Mouse (Mus musculus): ENCODE data around the gene Acin1. TPM values are rescaled to one million over a fixed set of nuclear protein-coding genes. Genes with fewer than 3 reads are reported as not detected.
A peak's percentile ranks its signal among the peaks of the same experiment; 100 is the strongest.

Gene Acin1
- polyA plus RNA-seq, 1 experiment from 2014 or later = 141 TPM

DNA sequence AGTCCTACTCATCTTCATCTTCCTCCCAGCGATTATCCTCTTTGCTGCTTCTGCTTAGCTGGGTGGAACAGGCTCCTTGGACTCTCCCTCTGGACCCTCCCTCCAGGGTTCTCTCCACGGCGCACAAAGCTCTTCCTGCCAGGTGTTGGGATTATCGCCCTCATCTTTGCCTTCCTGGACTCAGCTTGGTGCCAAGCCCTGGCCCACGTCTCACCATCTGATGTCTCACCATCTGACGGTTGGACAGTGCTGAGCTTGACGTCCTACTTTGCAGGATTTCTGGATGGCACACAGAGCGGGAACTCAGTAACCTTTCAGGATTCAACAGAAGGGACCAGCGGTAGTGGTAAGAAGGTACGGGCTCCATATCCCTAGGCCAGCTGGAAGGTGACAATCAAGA is 35.0 kb upstream of the Acin1 start:
- Histone ChIP-seq H3K36me3 (replicated peaks; ENCODE audit: control insufficient read depth, insufficient read depth, low read depth, low read length) (no peaks in the 10 kb centered on the region), H3K4me3 (ENCODE audit: low read depth, low read length) (no peak overlapping the region), H3K27ac (replicated peaks; ENCODE audit: low read depth, low read length) (no peak overlapping the region), H3K4me2 (ENCODE audit: low read depth, low read length) (no peak overlapping the region), H3K9ac (replicated peaks; ENCODE audit: low read length) (no peak overlapping the region), H3K27me3 (ENCODE audit: control insufficient read depth, insufficient read depth, low read length) (no peaks in the 10 kb centered on the region), H3K9me3 (replicated peaks; ENCODE audit: control insufficient read depth, low read length) (no peaks in the 10 kb centered on the region), H3K4me1 (ENCODE audit: control insufficient read depth, insufficient read depth, low read length) (no peaks in the 10 kb centered on the region)
- ATAC-seq (replicated peaks; ENCODE audit: insufficient number of reproducible peaks, low FRiP score, low TSS enrichment, low read depth) = no peak
- DNase-seq (ENCODE audit: low spot score) = no peak
- WGBS = 83% methylated on average over 10 of the region's 10 CpGs

DNA sequence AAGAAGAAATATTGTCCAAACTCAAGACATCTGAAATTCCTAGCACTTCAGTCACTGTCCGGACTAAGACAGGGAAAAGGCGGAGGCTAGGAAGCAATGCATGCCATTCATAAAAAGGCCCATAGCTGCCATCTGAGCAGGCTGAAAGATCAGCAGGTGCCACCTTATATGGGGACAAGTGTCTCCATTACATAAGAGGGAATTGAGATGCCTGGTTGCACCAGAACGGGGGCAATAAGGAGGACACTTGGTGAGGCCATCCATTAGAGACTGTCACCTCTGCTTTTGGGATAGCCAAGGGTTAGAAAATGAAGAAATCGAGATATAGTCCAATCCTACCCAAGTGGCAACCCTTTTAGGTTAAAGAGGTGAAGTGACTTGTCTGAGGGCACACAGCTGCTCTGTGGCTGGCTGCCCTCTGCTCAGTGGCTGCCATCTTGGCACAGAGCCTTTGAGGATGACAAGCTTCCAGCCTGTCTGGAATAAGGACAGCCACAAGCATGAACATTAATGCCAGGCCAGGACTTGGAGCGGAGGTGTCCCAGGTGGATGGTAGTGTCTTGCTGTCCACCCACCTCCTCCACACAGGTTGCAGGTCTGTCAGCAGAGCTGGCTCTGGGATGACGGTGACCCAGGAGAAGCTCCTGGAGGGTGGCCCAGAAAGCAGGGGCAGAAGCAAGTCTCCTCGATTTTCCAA is 34.1 kb upstream of the Acin1 start:
- no peak overlapping the region for H3K9ac ChIP-seq (replicated peaks; ENCODE audit: low read length)
- H3K4me3 ChIP-seq (ENCODE audit: low read depth, low read length) = no peak overlapping the region
- H3K9me3 ChIP-seq (replicated peaks; ENCODE audit: control insufficient read depth, low read length) = no peaks in the 10 kb centered on the region
- no peak overlapping the region for H3K4me2 ChIP-seq (ENCODE audit: low read depth, low read length)
- H3K27me3 ChIP-seq (ENCODE audit: control insufficient read depth, insufficient read depth, low read length) = no peaks in the 10 kb centered on the region
- no peak overlapping the region for H3K27ac ChIP-seq (replicated peaks; ENCODE audit: low read depth, low read length)
- no peaks in the 10 kb centered on the region for H3K4me1 ChIP-seq (ENCODE audit: control insufficient read depth, insufficient read depth, low read length)
- WGBS = 88% methylated on average over 7 of the region's 7 CpGs
- ATAC-seq (replicated peaks; ENCODE audit: insufficient number of reproducible peaks, low FRiP score, low TSS enrichment, low read depth) = no peak
- H3K36me3 ChIP-seq (replicated peaks; ENCODE audit: control insufficient read depth, insufficient read depth, low read depth, low read length) = no peaks in the 10 kb centered on the region
- DNase-seq (ENCODE audit: low spot score) = no peak

GRCm38 (mm10) chr14:54720041-54720440 is 33.3 kb upstream of the Acin1 start:
- Histone ChIP-seq H3K9ac (replicated peaks; ENCODE audit: low read length) (no peak overlapping the region), H3K36me3 (replicated peaks; ENCODE audit: control insufficient read depth, insufficient read depth, low read depth, low read length) (no peaks in the 10 kb centered on the region), H3K4me1 (ENCODE audit: control insufficient read depth, insufficient read depth, low read length) (no peaks in the 10 kb centered on the region), H3K27me3 (ENCODE audit: control insufficient read depth, insufficient read depth, low read length) (no peaks in the 10 kb centered on the region), H3K27ac (replicated peaks; ENCODE audit: low read depth, low read length) (no peak overlapping the region), H3K4me3 (ENCODE audit: low read depth, low read length) (no peak overlapping the region), H3K9me3 (replicated peaks; ENCODE audit: control insufficient read depth, low read length) (no peaks in the 10 kb centered on the region), H3K4me2 (ENCODE audit: low read depth, low read length) (no peak overlapping the region)
- DNase-seq (ENCODE audit: low spot score) = no peak
- no peak for ATAC-seq (replicated peaks; ENCODE audit: insufficient number of reproducible peaks, low FRiP score, low TSS enrichment, low read depth)
- 93% methylated on average over 11 of the region's 11 CpGs for WGBS

DNA sequence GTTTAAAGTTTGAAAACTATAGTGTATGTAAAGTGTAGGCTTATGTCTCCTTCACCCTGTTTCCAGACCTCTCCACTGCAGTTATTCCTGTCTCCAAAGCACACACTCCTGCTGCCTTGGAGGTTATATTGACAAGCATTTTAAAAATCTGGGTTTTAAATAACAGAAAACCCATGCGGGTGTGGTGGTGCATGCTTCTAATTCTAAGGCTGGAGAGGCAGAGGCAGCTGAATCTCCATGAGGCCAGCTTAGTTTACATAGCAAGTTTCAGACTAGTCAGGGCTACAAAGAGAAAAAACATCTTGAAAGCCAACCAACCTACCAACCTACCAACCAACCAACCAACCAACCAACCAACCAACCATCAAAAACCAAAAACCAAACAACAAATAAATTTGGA is 28.7 kb upstream of the Acin1 start:
- DNase-seq (ENCODE audit: low spot score) = no peak

GRCm38 (mm10) chr14:54714617-54715081 is 27.9 kb upstream of the Acin1 start:
- Histone ChIP-seq H3K4me3 (ENCODE audit: low read depth, low read length) (peak overlapping the region; percentile 19), H3K9ac (replicated peaks; ENCODE audit: low read length) (no peak overlapping the region; the same call in 1 of the 2 replicates), H3K36me3 (replicated peaks; ENCODE audit: control insufficient read depth, insufficient read depth, low read depth, low read length) (no peaks in the 10 kb centered on the region), H3K27ac (replicated peaks; ENCODE audit: low read depth, low read length) (no peak overlapping the region), H3K27me3 (ENCODE audit: control insufficient read depth, insufficient read depth, low read length) (no peaks in the 10 kb centered on the region), H3K9me3 (replicated peaks; ENCODE audit: control insufficient read depth, low read length) (no peaks in the 10 kb centered on the region), H3K4me1 (ENCODE audit: control insufficient read depth, insufficient read depth, low read length) (no peaks in the 10 kb centered on the region; the same call in 1 of the 2 replicates), H3K4me2 (ENCODE audit: low read depth, low read length) (peak overlapping the region; percentile 47)
- ATAC-seq (replicated peaks; ENCODE audit: insufficient number of reproducible peaks, low FRiP score, low TSS enrichment, low read depth) (no peak), DNase-seq (ENCODE audit: low spot score) (no peak)
- WGBS = 4% methylated on average over 15 of the region's 15 CpGs

More for the DNA sequence above, 28.7 kb upstream of the Acin1 start:
- no peak overlapping the region for H3K4me2 ChIP-seq (ENCODE audit: low read depth, low read length)
- no peak overlapping the region for H3K9ac ChIP-seq (replicated peaks; ENCODE audit: low read length)
- no peak overlapping the region for H3K4me3 ChIP-seq (ENCODE audit: low read depth, low read length)
- no peaks in the 10 kb centered on the region for H3K27me3 ChIP-seq (ENCODE audit: control insufficient read depth, insufficient read depth, low read length)
- 77% methylated on average over 1 of the region's 1 CpGs for WGBS
- no peaks in the 10 kb centered on the region for H3K9me3 ChIP-seq (replicated peaks; ENCODE audit: control insufficient read depth, low read length)
- no peak overlapping the region for H3K27ac ChIP-seq (replicated peaks; ENCODE audit: low read depth, low read length)
- no peaks in the 10 kb centered on the region for H3K36me3 ChIP-seq (replicated peaks; ENCODE audit: control insufficient read depth, insufficient read depth, low read depth, low read length)
- ATAC-seq (replicated peaks; ENCODE audit: insufficient number of reproducible peaks, low FRiP score, low TSS enrichment, low read depth) = no peak
- no peaks in the 10 kb centered on the region; the same call in 1 of the 2 replicates for H3K4me1 ChIP-seq (ENCODE audit: control insufficient read depth, insufficient read depth, low read length)

DNA sequence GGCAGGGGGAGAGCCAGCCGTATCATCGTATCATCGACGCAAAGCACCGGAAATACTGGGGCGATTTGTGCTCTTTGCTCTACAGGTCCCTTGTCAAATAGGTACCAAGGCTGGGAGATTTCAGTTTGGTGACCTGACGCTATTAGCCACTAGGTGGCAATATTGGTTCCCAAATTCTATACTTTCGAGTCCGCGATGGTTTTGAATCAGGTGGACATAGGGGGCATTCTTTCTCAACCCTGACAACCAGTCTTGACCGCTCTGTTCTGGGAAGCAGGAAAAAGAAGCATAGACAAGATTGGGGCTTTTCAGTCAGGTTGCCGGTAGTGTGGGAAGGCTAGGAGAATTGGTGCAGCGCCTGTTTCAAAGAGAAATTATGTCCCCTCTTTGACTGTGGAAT is 27.4 kb upstream of the Acin1 start:
- Histone ChIP-seq H3K4me2 (ENCODE audit: low read depth, low read length) (peak overlapping the region; percentile 47), H3K9ac (replicated peaks; ENCODE audit: low read length) (no peak overlapping the region), H3K4me3 (ENCODE audit: low read depth, low read length) (peak overlapping the region; percentile 19), H3K36me3 (replicated peaks; ENCODE audit: control insufficient read depth, insufficient read depth, low read depth, low read length) (no peaks in the 10 kb centered on the region), H3K27me3 (ENCODE audit: control insufficient read depth, insufficient read depth, low read length) (no peaks in the 10 kb centered on the region), H3K4me1 (ENCODE audit: control insufficient read depth, insufficient read depth, low read length) (no peaks in the 10 kb centered on the region; the same call in 1 of the 2 replicates), H3K9me3 (replicated peaks; ENCODE audit: control insufficient read depth, low read length) (no peaks in the 10 kb centered on the region), H3K27ac (replicated peaks; ENCODE audit: low read depth, low read length) (no peak overlapping the region)
- WGBS = 0% methylated on average over 13 of the region's 13 CpGs
- DNase-seq (ENCODE audit: low spot score) = peak; percentile 92
- no peak for ATAC-seq (replicated peaks; ENCODE audit: insufficient number of reproducible peaks, low FRiP score, low TSS enrichment, low read depth)

DNA sequence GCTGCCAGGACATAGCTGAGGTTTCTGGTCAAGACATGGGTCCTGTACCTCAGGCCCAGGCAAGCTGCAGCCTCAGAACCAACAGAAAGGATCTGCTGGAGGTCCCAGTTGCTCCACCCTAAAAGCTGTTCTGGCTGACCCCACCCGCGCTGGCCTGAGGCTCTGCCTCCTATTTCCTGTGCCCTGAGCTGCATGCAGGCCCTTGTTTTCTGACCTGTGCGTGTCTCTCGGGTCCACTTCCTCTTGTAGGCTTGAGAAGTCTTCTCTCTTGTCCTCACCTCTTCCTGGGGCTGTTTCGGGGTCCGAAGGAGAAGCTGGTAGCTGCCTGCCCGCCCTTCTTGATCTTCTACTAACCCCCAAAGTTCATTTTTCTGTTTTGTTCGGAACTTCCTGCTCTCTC is 26.1 kb upstream of the Acin1 start:
- no peak overlapping the region for H3K27ac ChIP-seq (replicated peaks; ENCODE audit: low read depth, low read length)
- H3K4me3 ChIP-seq (ENCODE audit: low read depth, low read length) = no peak overlapping the region
- H3K4me2 ChIP-seq (ENCODE audit: low read depth, low read length) = no peak overlapping the region
- no peaks in the 10 kb centered on the region for H3K27me3 ChIP-seq (ENCODE audit: control insufficient read depth, insufficient read depth, low read length)
- no peaks in the 10 kb centered on the region for H3K9me3 ChIP-seq (replicated peaks; ENCODE audit: control insufficient read depth, low read length)
- H3K9ac ChIP-seq (replicated peaks; ENCODE audit: low read length) = no peak overlapping the region
- ATAC-seq (replicated peaks; ENCODE audit: insufficient number of reproducible peaks, low FRiP score, low TSS enrichment, low read depth) (no peak), DNase-seq (ENCODE audit: low spot score) (no peak)
- no peaks in the 10 kb centered on the region; the same call in 1 of the 2 replicates for H3K4me1 ChIP-seq (ENCODE audit: control insufficient read depth, insufficient read depth, low read length)
- H3K36me3 ChIP-seq (replicated peaks; ENCODE audit: control insufficient read depth, insufficient read depth, low read depth, low read length) = no peaks in the 10 kb centered on the region
- WGBS = 55% methylated on average over 8 of the region's 8 CpGs

- H3K9ac ChIP-seq (replicated peaks; ENCODE audit: low read length) = no peak within 1 kb of the TSS
- H3K4me3 ChIP-seq (ENCODE audit: low read depth, low read length) = no peak within 1 kb of the TSS
- 83% methylated on average over 7 of the region's 7 CpGs for WGBS
- no peak within 1 kb of the TSS for H3K4me2 ChIP-seq (ENCODE audit: low read depth, low read length)
- H3K27me3 ChIP-seq (ENCODE audit: control insufficient read depth, insufficient read depth, low read length) = no peaks in the 10 kb centered on the region
- no peak within 1 kb of the TSS for H3K27ac ChIP-seq (replicated peaks; ENCODE audit: low read depth, low read length)
- no peak for ATAC-seq (replicated peaks; ENCODE audit: insufficient number of reproducible peaks, low FRiP score, low TSS enrichment, low read depth)
- H3K9me3 ChIP-seq (replicated peaks; ENCODE audit: control insufficient read depth, low read length) = no peaks in the 10 kb centered on the region
- no peaks in the 10 kb centered on the region; the same call in 1 of the 2 replicates for H3K4me1 ChIP-seq (ENCODE audit: control insufficient read depth, insufficient read depth, low read length)
- no peaks in the 10 kb centered on the region for H3K36me3 ChIP-seq (replicated peaks; ENCODE audit: control insufficient read depth, insufficient read depth, low read depth, low read length)
- no peak for DNase-seq (ENCODE audit: low spot score)
Measured at GRCm38 (mm10) chr14:54712074-54712473, 25.3 kb upstream of the Acin1 start, which contains the start of gene Cebpe. TSS of gene Cebpe (minus strand) at chr14:54712174.

Measured in embryonic facial prominence, embryonic 11.5 days (tissue).